Mouse (Mus musculus) CH12.LX (cell line): ENCODE measurements at regions not wholly inside any gene's neighbourhood (a gene's known extent, or its start where the extent isn't known, plus 50 kb on each side); places are given as distances from the start of the nearest gene placed in this dataset.

Experiments
- CTCF ChIP-seq, 2 experiments: IDR thresholded peaks in 1 of 2; conservative IDR thresholded peaks in 1 of 2; 2 replicates each; pipeline ENCODE4 v1.5.1; 2011 to 2012; ENCODE audit warnings: low read depth in 2 of 2, low read length in 2 of 2, improper control_type of control experiment in 1 of 2, inconsistent platforms in 1 of 2, mild to moderate bottlenecking in 1 of 2, moderate library complexity in 1 of 2
- MEF2A ChIP-seq: IDR thresholded peaks from 2 replicates; pipeline ENCODE4 v1.6.1; 2014; ENCODE audit warnings: low read depth, mild to moderate bottlenecking, inconsistent platforms, low read length, improper control_type of control experiment, borderline replicate concordance
- POLR2A ChIP-seq: IDR thresholded peaks from 2 replicates; pipeline ENCODE4 v1.6.1; 2011; ENCODE audit warnings: low read depth, mild to moderate bottlenecking, improper control_type of control experiment, low read length
- TBP ChIP-seq: conservative IDR thresholded peaks from 2 replicates; pipeline ENCODE4 v1.6.1; 2011; ENCODE audit warnings: low read depth, low read length, improper control_type of control experiment
- USF2 ChIP-seq: conservative IDR thresholded peaks from 2 replicates; pipeline ENCODE4 v1.6.1; 2011; ENCODE audit warnings: low read depth, low read length, improper control_type of control experiment
- ZC3H11A ChIP-seq: IDR thresholded peaks from 2 replicates; pipeline ENCODE4 v1.6.1; 2012; ENCODE audit warnings: low read depth, mild to moderate bottlenecking, inconsistent platforms, low read length, improper control_type of control experiment

DNA sequence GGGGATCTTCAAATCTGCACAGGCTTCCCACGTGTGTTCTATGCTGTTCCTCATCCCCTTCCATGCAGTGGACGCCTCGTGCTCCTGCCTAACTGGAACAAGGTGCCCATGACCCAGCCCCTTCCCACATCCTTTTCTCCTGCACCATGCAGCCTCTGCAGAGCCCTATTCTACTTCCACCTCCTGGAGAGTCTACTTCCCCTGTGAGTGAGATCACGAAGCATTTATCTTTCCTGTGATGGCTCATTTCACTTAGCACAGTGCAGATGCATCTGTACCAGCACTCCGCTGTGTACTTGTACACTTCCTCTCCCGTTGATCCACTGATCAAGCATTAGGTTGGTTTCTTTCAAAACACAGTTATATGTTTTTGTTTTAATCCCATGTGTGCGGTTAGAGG lies 69.5 kb upstream of the Dscam start:
- no peak for TF ChIP-seq POLR2A
- TF ChIP-seq MEF2A: no peak
- no peak for TF ChIP-seq CTCF (conservative IDR thresholded peaks at IDR 0.05 in 1 of 2, IDR thresholded peaks at IDR 0.05 in 1 of 2; ENCODE audit: low read depth in 2 of 2, low read length in 2 of 2)
- no peak for TF ChIP-seq USF2
- no peak for TF ChIP-seq TBP
- TF ChIP-seq ZC3H11A: no peak
